Mouse (Mus musculus): Measurements from ENCODE around the gene Pacs2. TPM values are rescaled to one million over a fixed set of nuclear protein-coding genes. Genes with fewer than 3 reads are reported as not detected.

Gene Pacs2
- polyA plus RNA-seq, 1 experiment = 27.0 TPM

GRCm38 (mm10) chr12:113071827-113072226, 57.5 kb downstream of the Pacs2 start:
- Histone ChIP-seq H3K36me3 (ENCODE audit: control insufficient read depth, insufficient read depth, low read length) (peaks cover 14% of the 10 kb centered on the region), H3K4me1 (ENCODE audit: control insufficient read depth, insufficient read depth, insufficient read length, low read length) (peaks cover 5% of the 10 kb centered on the region; the same call in 1 of the 2 replicates), H3K4me3 (ENCODE audit: low read depth, low read length) (no peak overlapping the region), H3K27ac (ENCODE audit: insufficient read depth, low read depth, low read length) (no peak overlapping the region), H3K27me3 (ENCODE audit: control insufficient read depth, insufficient read depth, low read length) (no peaks in the 10 kb centered on the region)
- TF ChIP-seq CTCF (IDR thresholded peaks at IDR 0.05; ENCODE audit: extremely low read depth, insufficient read length, insufficient replicate concordance, low read depth, low read length) = no peak
- no peak for TF ChIP-seq POLR2A (IDR thresholded peaks at IDR 0.05; ENCODE audit: low read depth, low read length)
- 71% methylated on average over 6 of the region's 6 CpGs for WGBS

- H3K36me3 ChIP-seq (ENCODE audit: control insufficient read depth, insufficient read depth, low read length) = peaks cover 14% of the 10 kb centered on the region
- no peaks in the 10 kb centered on the region for H3K27me3 ChIP-seq (ENCODE audit: control insufficient read depth, insufficient read depth, low read length)
- H3K4me1 ChIP-seq (ENCODE audit: control insufficient read depth, insufficient read depth, insufficient read length, low read length) = peaks cover 5% of the 10 kb centered on the region; the same call in 1 of the 2 replicates
- TF ChIP-seq CTCF (IDR thresholded peaks at IDR 0.05; ENCODE audit: extremely low read depth, insufficient read length, insufficient replicate concordance, low read depth, low read length) = no peak
- TF ChIP-seq POLR2A (IDR thresholded peaks at IDR 0.05; ENCODE audit: low read depth, low read length) = no peak
- 14% methylated on average over 15 of the region's 15 CpGs for WGBS
- H3K27ac ChIP-seq (ENCODE audit: insufficient read depth, low read depth, low read length) = no peak overlapping the region
- H3K4me3 ChIP-seq (ENCODE audit: low read depth, low read length) = peak overlapping the region; percentile 68
Observed at GRCm38 (mm10) chr12:113073420-113074328, 59.4 kb downstream of the Pacs2 start.

GRCm38 (mm10) chr12:113074329-113075062, 60.2 kb downstream of the Pacs2 start, which contains the start of gene Tex22:
Tex22 (plus strand) TSS chr12:113074502.
- no peaks in the 10 kb centered on the region for H3K27me3 ChIP-seq (ENCODE audit: control insufficient read depth, insufficient read depth, low read length)
- peaks cover 9% of the 10 kb centered on the region for H3K36me3 ChIP-seq (ENCODE audit: control insufficient read depth, insufficient read depth, low read length)
- TF ChIP-seq POLR2A (IDR thresholded peaks at IDR 0.05; ENCODE audit: low read depth, low read length) = peak; percentile 86
- TF ChIP-seq CTCF (IDR thresholded peaks at IDR 0.05; ENCODE audit: extremely low read depth, insufficient read length, insufficient replicate concordance, low read depth, low read length) = no peak
- peak within 1 kb of the TSS; percentile 68 for H3K4me3 ChIP-seq (ENCODE audit: low read depth, low read length)
- H3K4me1 ChIP-seq (ENCODE audit: control insufficient read depth, insufficient read depth, insufficient read length, low read length) = peaks cover 5% of the 10 kb centered on the region; the same call in 1 of the 2 replicates
- 1% methylated on average over 32 of the region's 32 CpGs for WGBS
- peak within 1 kb of the TSS; percentile 75 for H3K27ac ChIP-seq (ENCODE audit: insufficient read depth, low read depth, low read length)

- TF ChIP-seq CTCF (IDR thresholded peaks at IDR 0.05; ENCODE audit: extremely low read depth, insufficient read length, insufficient replicate concordance, low read depth, low read length) (peak; percentile 95), POLR2A (IDR thresholded peaks at IDR 0.05; ENCODE audit: low read depth, low read length) (peak; percentile 79; the same call in 1 of the 2 replicates)
Observed at GRCm38 (mm10) chr12:113075063-113075454, 60.8 kb downstream of the Pacs2 start.

GRCm38 (mm10) chr12:113075486-113075885, 61.2 kb downstream of the Pacs2 start:
- 50% methylated on average over 6 of the region's 6 CpGs for WGBS
- no peak overlapping the region for H3K4me3 ChIP-seq (ENCODE audit: low read depth, low read length)
- H3K27ac ChIP-seq (ENCODE audit: insufficient read depth, low read depth, low read length) = no peak overlapping the region
- H3K4me1 ChIP-seq (ENCODE audit: control insufficient read depth, insufficient read depth, insufficient read length, low read length) = peaks cover 5% of the 10 kb centered on the region; the same call in 1 of the 2 replicates
- TF ChIP-seq POLR2A (IDR thresholded peaks at IDR 0.05; ENCODE audit: low read depth, low read length) = no peak
- TF ChIP-seq CTCF (IDR thresholded peaks at IDR 0.05; ENCODE audit: extremely low read depth, insufficient read length, insufficient replicate concordance, low read depth, low read length) = no peak
- no peaks in the 10 kb centered on the region for H3K27me3 ChIP-seq (ENCODE audit: control insufficient read depth, insufficient read depth, low read length)
- H3K36me3 ChIP-seq (ENCODE audit: control insufficient read depth, insufficient read depth, low read length) = peaks cover 3% of the 10 kb centered on the region

More at GRCm38 (mm10) chr12:113075063-113075454, 60.8 kb downstream of the Pacs2 start:
- peak overlapping the region; percentile 75 for H3K27ac ChIP-seq (ENCODE audit: insufficient read depth, low read depth, low read length)
- H3K36me3 ChIP-seq (ENCODE audit: control insufficient read depth, insufficient read depth, low read length) = peaks cover 4% of the 10 kb centered on the region
- 3% methylated on average over 10 of the region's 10 CpGs for WGBS
- peak overlapping the region; percentile 68 for H3K4me3 ChIP-seq (ENCODE audit: low read depth, low read length)
- peaks cover 5% of the 10 kb centered on the region; the same call in 1 of the 2 replicates for H3K4me1 ChIP-seq (ENCODE audit: control insufficient read depth, insufficient read depth, insufficient read length, low read length)
- H3K27me3 ChIP-seq (ENCODE audit: control insufficient read depth, insufficient read depth, low read length) = no peaks in the 10 kb centered on the region

GRCm38 (mm10) chr12:113087276-113087675, 73.0 kb downstream of the Pacs2 start:
- Histone ChIP-seq H3K36me3 (ENCODE audit: control insufficient read depth, insufficient read depth, low read length) (no peaks in the 10 kb centered on the region), H3K27ac (ENCODE audit: insufficient read depth, low read depth, low read length) (no peak overlapping the region), H3K27me3 (ENCODE audit: control insufficient read depth, insufficient read depth, low read length) (no peaks in the 10 kb centered on the region), H3K4me3 (ENCODE audit: low read depth, low read length) (no peak overlapping the region), H3K4me1 (ENCODE audit: control insufficient read depth, insufficient read depth, insufficient read length, low read length) (0 out of 2 replicates have a peak, but pooled peaks cover 1% of the 10 kb centered on the region)
- WGBS = 66% methylated on average over 3 of the region's 3 CpGs
- TF ChIP-seq POLR2A (IDR thresholded peaks at IDR 0.05; ENCODE audit: low read depth, low read length) (no peak), CTCF (IDR thresholded peaks at IDR 0.05; ENCODE audit: extremely low read depth, insufficient read length, insufficient replicate concordance, low read depth, low read length) (no peak)
